Mouse (Mus musculus) erythroblast, embryonic 14.5 days (primary cell): ENCODE results near the gene Ccdc122.

ENCODE experiments used
- GATA1 ChIP-seq: IDR thresholded peaks from 2 replicates; pipeline ENCODE4 v1.6.1; 2012; ENCODE audit warnings: low read length, inconsistent platforms, mixed read lengths
- TAL1 ChIP-seq: IDR thresholded peaks from 3 replicates; pipeline ENCODE4 v1.6.1; 2012; ENCODE audit warnings: low read length, inconsistent platforms, mixed read lengths

DNA sequence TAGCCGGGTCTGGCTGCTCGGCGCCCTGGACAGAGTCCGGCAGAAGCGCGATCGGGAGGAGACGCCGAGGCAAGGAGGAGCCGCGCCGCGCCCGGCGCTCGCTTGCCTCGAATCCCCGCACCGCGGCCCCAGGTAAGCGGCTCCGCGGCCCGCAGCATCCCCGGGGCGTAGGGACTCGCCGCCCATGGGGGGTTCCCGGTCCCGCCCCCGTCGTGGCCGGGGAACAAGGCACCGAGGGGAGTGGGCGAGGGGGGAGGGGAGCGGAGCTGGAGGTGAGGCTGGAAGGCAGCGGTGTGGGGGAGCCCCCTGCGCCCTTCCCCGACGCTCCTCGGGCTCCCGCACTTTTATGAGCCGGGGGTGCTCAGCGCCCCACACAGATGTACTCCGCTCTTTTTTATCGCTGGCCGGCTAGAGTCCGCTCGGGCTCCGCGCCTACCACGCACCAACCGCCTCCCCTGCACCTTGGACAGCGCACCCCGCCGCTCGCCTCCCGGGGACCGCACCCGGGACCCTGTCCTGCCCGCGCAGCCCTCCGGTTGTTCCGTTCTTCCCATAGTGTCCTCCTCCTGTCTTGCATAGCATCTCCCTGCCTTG, 120.4 kb downstream of the Ccdc122 start:
- TF ChIP-seq GATA1 (no peak), TAL1 (no peak)
